Mouse (Mus musculus): ENCODE results near the gene Pinlyp. TPM values are rescaled to one million over a fixed set of nuclear protein-coding genes. Genes with fewer than 3 reads are reported as not detected.

Pinlyp gene
- polyA plus RNA-seq, 1 experiment: not detected

DNA sequence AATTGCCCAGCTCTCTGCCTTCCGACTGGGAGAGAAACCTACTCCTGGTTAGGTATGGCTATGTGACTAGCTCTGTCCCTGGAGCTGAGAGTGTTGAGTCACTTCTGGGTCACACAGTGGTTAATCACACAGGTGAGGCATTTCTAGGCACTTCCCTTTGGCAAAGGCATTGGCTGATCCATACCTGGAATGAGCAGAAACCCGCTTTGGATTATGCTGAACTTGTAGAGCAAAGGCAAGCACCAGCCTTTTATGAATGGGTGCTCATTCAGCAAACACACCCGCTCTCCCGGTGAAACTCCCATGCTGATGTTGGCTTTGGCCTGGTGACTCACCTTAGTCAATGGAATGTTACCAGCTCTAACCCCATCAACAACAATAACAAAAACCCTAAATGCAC lies 6.2 kb downstream of the Pinlyp start:
- H3K27ac ChIP-seq (ENCODE audit: insufficient read depth, low read depth, low read length): no peak overlapping the region
- no peak overlapping the region for H3K4me3 ChIP-seq (ENCODE audit: insufficient read depth, low read length)
- H3K4me1 ChIP-seq (ENCODE audit: control insufficient read depth, insufficient read depth, low read length): peaks cover 5% of the 10 kb centered on the region
- TF ChIP-seq CTCF (IDR thresholded peaks at IDR 0.05; ENCODE audit: low read depth, low read length): no peak
- TF ChIP-seq POLR2A (IDR thresholded peaks at IDR 0.05; ENCODE audit: borderline replicate concordance, low read depth, low read length): no peak

DNA sequence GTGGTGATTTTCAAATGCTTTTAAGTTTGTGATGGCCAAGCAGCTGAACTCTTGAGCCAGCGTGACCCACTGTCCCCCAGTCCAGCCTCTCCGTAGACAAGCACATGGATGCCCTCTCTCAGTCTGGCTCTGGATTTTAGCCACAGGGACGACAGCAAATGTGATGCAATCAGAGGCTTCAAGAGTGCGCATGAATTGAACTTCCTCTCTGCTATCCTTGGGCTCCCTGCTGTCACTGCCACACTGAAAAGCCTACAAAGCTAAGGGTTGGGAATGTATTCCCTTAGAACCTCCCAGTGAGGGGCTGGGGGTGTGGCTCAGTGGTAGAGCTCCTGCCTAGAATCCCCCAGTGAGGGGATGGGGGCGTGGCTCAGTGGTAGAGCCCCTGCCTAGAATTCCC lies 7.2 kb downstream of the Pinlyp start:
- Histone ChIP-seq H3K4me1 (ENCODE audit: control insufficient read depth, insufficient read depth, low read length) (peaks cover 5% of the 10 kb centered on the region), H3K27ac (ENCODE audit: insufficient read depth, low read depth, low read length) (no peak overlapping the region), H3K4me3 (ENCODE audit: insufficient read depth, low read length) (no peak overlapping the region)
- TF ChIP-seq CTCF (IDR thresholded peaks at IDR 0.05; ENCODE audit: low read depth, low read length): no peak
- TF ChIP-seq POLR2A (IDR thresholded peaks at IDR 0.05; ENCODE audit: borderline replicate concordance, low read depth, low read length): no peak

DNA sequence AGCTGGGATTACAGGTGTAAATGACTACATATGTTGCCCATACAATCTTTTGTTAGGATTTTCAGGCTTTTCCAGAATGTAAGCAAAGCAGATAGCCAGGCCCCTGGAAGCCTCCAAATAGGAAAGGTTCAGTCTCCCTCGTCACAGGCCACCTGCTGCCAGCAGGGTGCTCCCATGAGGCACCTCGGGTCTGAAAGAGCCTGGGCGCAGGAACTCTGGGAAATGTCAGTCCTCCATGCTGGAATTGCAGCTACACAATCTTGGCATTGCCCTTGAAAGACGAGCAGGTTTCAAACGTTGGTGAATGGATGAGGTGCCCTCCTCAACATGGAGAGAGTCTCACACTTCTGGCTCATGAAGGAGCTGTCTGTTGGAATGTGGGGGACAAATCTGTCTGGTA lies 7.8 kb downstream of the Pinlyp start:
- Histone ChIP-seq H3K4me3 (ENCODE audit: insufficient read depth, low read length) (no peak overlapping the region), H3K4me1 (ENCODE audit: control insufficient read depth, insufficient read depth, low read length) (peaks cover 5% of the 10 kb centered on the region), H3K27ac (ENCODE audit: insufficient read depth, low read depth, low read length) (no peak overlapping the region)
- TF ChIP-seq POLR2A (IDR thresholded peaks at IDR 0.05; ENCODE audit: borderline replicate concordance, low read depth, low read length): no peak
- 0 out of 2 replicates have a peak, but pooled peaks have one; percentile 19 for TF ChIP-seq CTCF (IDR thresholded peaks at IDR 0.05; ENCODE audit: low read depth, low read length)

DNA sequence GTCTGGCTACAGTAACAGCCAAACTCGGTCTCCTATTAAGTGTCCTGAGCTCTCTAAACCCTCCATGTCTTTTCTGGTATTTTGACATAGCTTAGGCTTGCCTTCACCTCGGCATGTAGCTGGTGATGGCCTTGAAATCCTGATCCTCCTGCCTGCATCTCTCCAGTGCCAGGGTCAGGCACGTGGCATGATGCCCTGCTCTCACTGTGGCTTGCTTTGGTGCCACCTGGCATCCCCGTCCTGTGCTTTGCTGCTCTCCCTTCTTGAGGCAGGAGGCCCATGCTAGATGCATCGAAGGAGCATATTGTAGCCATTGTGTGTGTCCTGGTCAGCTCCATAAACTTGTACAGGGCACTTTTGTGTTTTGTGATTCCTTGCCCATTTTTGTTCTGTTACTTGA lies 8.3 kb downstream of the Pinlyp start:
- Histone ChIP-seq H3K27ac (ENCODE audit: insufficient read depth, low read depth, low read length) (no peak overlapping the region), H3K4me3 (ENCODE audit: insufficient read depth, low read length) (no peak overlapping the region), H3K4me1 (ENCODE audit: control insufficient read depth, insufficient read depth, low read length) (peaks cover 5% of the 10 kb centered on the region)
- TF ChIP-seq POLR2A (IDR thresholded peaks at IDR 0.05; ENCODE audit: borderline replicate concordance, low read depth, low read length) (no peak), CTCF (IDR thresholded peaks at IDR 0.05; ENCODE audit: low read depth, low read length) (no peak)

DNA sequence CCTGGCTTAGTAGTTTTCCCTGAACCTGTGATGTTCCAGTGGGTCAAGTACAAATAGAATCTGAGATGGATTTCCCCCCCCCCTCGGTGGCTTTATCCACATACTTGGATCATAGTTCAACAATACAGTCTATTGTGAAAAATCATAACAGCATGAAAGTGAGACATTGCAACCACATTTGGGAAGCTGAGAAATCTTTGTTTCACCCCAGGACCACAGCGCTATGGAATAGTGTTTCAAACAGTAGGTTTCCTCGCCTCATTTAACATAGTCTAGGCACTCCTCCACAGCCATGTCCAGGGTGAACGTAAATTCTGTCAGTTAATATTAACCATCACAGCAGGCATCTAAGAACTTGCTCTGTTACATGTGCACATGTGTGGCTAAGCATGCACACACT lies 8.8 kb downstream of the Pinlyp start:
- Histone ChIP-seq H3K27ac (ENCODE audit: insufficient read depth, low read depth, low read length) (no peak overlapping the region), H3K4me1 (ENCODE audit: control insufficient read depth, insufficient read depth, low read length) (peaks cover 5% of the 10 kb centered on the region), H3K4me3 (ENCODE audit: insufficient read depth, low read length) (no peak overlapping the region)
- no peak for TF ChIP-seq CTCF (IDR thresholded peaks at IDR 0.05; ENCODE audit: low read depth, low read length)
- no peak for TF ChIP-seq POLR2A (IDR thresholded peaks at IDR 0.05; ENCODE audit: borderline replicate concordance, low read depth, low read length)

DNA sequence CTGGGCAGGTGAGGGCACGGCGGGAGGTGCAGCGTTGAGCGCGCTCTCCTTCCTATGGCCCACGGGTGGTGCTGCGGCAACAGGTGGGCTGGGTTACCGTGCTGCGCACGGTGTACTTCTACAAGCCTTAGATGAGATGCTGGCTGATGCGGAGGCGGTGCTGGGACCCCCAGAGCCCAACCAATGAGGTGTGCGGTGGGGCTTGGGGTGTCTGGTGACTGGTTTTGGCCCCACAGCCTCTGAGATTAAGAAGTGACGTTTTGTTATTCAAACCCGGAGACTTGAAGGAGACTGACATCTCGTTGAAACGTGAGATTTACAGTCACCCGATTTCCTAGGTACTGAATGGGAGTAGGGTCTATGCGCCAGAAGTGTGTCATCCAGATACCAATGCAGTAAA lies 11.6 kb downstream of the Pinlyp start:
- Histone ChIP-seq H3K4me3 (ENCODE audit: insufficient read depth, low read length) (no peak overlapping the region), H3K27ac (ENCODE audit: insufficient read depth, low read depth, low read length) (no peak overlapping the region), H3K4me1 (ENCODE audit: control insufficient read depth, insufficient read depth, low read length) (peaks cover 8% of the 10 kb centered on the region)
- TF ChIP-seq POLR2A (IDR thresholded peaks at IDR 0.05; ENCODE audit: borderline replicate concordance, low read depth, low read length) (no peak), CTCF (IDR thresholded peaks at IDR 0.05; ENCODE audit: low read depth, low read length) (no peak)

DNA sequence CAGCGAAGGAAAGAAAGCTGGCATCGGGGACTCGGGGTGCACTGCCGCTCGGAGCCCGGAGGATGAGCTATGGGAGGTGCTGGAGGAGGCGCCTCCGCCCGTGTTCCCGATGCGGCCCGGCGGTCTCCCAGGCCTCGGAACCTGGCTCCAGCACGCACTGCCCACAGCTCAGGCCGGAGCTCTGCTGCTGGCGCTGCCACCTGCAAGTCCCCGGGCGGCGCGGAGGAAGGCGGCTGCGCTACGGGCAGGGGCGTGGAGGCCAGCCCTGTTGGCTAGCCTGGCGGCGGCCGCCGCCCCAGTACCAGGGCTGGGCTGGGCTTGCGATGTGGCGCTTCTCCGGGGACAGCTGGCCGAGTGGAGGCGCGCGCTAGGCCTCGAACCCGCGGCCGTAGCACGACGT lies 12.1 kb downstream of the Pinlyp start:
- Histone ChIP-seq H3K4me1 (ENCODE audit: control insufficient read depth, insufficient read depth, low read length) (peaks cover 11% of the 10 kb centered on the region), H3K4me3 (ENCODE audit: insufficient read depth, low read length) (no peak overlapping the region), H3K27ac (ENCODE audit: insufficient read depth, low read depth, low read length) (no peak overlapping the region)
- TF ChIP-seq POLR2A (IDR thresholded peaks at IDR 0.05; ENCODE audit: borderline replicate concordance, low read depth, low read length) (no peak), CTCF (IDR thresholded peaks at IDR 0.05; ENCODE audit: low read depth, low read length) (no peak)

DNA sequence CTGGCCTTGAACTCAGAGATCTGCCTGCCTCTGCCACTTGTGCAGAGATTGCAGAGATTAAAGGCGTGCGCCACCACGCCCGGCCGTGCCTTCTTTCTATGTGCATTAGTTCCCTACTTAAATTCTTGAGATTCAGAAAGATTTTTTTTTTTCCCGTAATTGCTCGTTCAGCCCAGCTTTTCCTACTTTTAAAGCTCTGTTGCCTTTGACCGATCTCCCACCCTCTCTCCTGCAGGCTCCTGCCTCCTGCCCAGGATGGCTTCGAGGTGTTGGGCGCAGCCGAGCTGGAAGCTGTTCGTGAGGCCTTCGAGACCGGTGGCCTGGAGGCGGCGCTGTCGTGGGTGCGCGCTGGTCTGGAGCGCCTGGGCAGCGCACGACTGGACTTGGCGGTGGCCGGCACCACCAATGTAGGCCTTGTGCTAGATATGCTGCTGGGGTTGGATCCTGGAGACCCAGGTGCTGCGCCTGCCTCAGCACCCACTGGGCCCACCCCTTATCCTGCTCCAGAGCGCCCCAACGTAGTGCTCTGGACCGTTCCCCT lies 12.8 kb downstream of the Pinlyp start:
- H3K4me3 ChIP-seq (ENCODE audit: insufficient read depth, low read length): no peak overlapping the region
- H3K27ac ChIP-seq (ENCODE audit: insufficient read depth, low read depth, low read length): no peak overlapping the region
- TF ChIP-seq CTCF (IDR thresholded peaks at IDR 0.05; ENCODE audit: low read depth, low read length) (no peak), POLR2A (IDR thresholded peaks at IDR 0.05; ENCODE audit: borderline replicate concordance, low read depth, low read length) (no peak)
- peaks cover 6% of the 10 kb centered on the region for H3K4me1 ChIP-seq (ENCODE audit: control insufficient read depth, insufficient read depth, low read length)

DNA sequence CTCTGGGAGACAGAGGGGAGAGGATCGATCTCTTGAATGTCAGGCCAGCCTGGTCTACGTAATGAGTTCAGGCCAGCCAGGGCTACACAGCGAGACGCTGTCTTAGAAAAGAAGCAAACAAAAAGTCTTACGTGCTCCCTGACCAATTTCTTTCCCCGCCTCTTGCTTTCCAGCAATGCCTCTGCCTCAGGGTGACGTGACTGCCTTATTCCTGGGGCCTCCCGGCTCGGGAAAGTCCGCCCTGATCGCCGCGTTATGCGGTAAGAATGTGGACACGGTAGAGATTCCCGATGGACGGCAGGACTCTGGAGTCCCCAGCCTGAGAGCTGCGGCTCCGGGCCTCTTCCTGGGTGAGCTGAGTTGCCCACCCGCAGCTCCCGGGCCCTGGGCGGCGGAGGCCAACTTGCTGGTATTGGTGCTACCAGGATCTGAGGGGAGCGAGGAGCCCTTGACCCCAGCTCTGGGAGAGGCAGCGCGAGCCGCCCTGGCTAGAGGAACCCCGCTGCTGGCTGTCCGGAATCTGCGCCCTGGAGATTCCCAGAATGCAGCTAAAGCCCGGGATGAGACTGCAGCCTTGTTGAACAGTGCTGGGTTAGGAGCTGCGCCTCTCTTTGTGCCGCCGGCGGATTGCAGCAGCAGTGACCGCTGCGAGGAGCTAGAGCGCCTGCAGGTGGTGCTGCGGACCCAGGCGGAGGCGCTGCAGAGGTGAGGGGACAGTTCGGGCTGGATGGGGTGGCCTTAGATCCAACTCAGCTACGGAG lies 14.5 kb downstream of the Pinlyp start:
- H3K4me1 ChIP-seq (ENCODE audit: control insufficient read depth, insufficient read depth, low read length): peaks cover 6% of the 10 kb centered on the region

More for the DNA sequence above, 14.5 kb downstream of the Pinlyp start:
- Histone ChIP-seq H3K4me3 (ENCODE audit: insufficient read depth, low read length) (peak overlapping the region; percentile 75), H3K27ac (ENCODE audit: insufficient read depth, low read depth, low read length) (peak overlapping the region; percentile 36; the same call in 1 of the 2 replicates)
- TF ChIP-seq CTCF (IDR thresholded peaks at IDR 0.05; ENCODE audit: low read depth, low read length) (peak; percentile 69), POLR2A (IDR thresholded peaks at IDR 0.05; ENCODE audit: borderline replicate concordance, low read depth, low read length) (no peak)
